Mouse (Mus musculus) kidney, postnatal 0 days (tissue): ENCODE measurements around the gene Ccdc102a. TPM values are rescaled to one million over a fixed set of nuclear protein-coding genes. Genes with fewer than 3 reads are reported as not detected.

Experiments
- ATAC-seq: fragments of 200-750 bp; cut with Nextera tagmentation; replicated peaks from 2 replicates; pipeline ENCODE4 v1.8.0; 2017; ENCODE audit warnings: low read depth, moderate number of reproducible peaks, moderate TSS enrichment, moderate library complexity; ENCODE audit not compliant: low FRiP score
- DNase-seq: peaks from one replicate; pipeline ENCODE4 v3.0.0-alpha.2; 2016; ENCODE audit warnings: low spot score
- H3K27ac ChIP-seq: fragments of 300-500 bp; sonication (generic); 2 replicates; pipeline ENCODE4 v1.5.1; 2014; ENCODE audit warnings: mild to moderate bottlenecking
- H3K27me3 ChIP-seq: fragments of 300-500 bp; sonication (generic); 2 replicates; pipeline ENCODE4 v1.6.1; 2014; ENCODE audit warnings: low read length, mixed read lengths; ENCODE audit not compliant: insufficient read depth
- H3K36me3 ChIP-seq: fragments of 300-500 bp; sonication (generic); 2 replicates; pipeline ENCODE4 v1.6.1; 2014; ENCODE audit warnings: low read length, mixed read lengths; ENCODE audit not compliant: insufficient read depth
- H3K4me1 ChIP-seq: fragments of 300-500 bp; sonication (generic); replicated peaks from 2 replicates; pipeline ENCODE4 v1.6.1; 2014; ENCODE audit warnings: antibody characterized with exemption, low read length, mixed read lengths; ENCODE audit not compliant: insufficient read depth
- H3K4me2 ChIP-seq: fragments of 300-500 bp; sonication (generic); 2 replicates; pipeline ENCODE4 v1.6.1; 2014; ENCODE audit warnings: mild to moderate bottlenecking, low read length, moderate library complexity, mixed read lengths
- H3K4me3 ChIP-seq: fragments of 300-500 bp; sonication (generic); replicated peaks from 2 replicates; pipeline ENCODE4 v1.5.1; 2014; ENCODE audit warnings: low read depth, low read length
- H3K9ac ChIP-seq: fragments of 300-500 bp; sonication (generic); 2 replicates; pipeline ENCODE4 v1.6.1; 2014; ENCODE audit warnings: low read depth, low read length
- H3K9me3 ChIP-seq: fragments of 300-500 bp; sonication (generic); replicated peaks from 2 replicates; pipeline ENCODE4 v1.6.1; 2016; ENCODE audit warnings: low read length, inconsistent platforms, mixed read lengths
- CTCF ChIP-seq: IDR thresholded peaks from 2 replicates; pipeline ENCODE4 v1.5.1; 2016; ENCODE audit warnings: antibody characterized with exemption, low read depth, mild to moderate bottlenecking, moderate library complexity
- WGBS: fragments of 180-500 bp; shearing (Covaris S2); extraction: QIAGEN DNeasy Blood & Tissue Kit; methylation state at CpG from one replicate; pipeline ENCODE4 v1.1.7; 2014; 5-methylcytosine and 5-hydroxymethylcytosine counted together
- polyA plus RNA-seq: library from polyadenylated mRNA; unstranded; fragments of >200 nt; fragmentation: Nextera tagmentation; extraction: Ambion mirVana; gene quantifications from 2 replicates; pipeline ENCODE4 v1.2.1, GENCODE M21; 2015

The Ccdc102a gene
- polyA plus RNA-seq, 1 experiment from 2014 or later = 20.0 TPM

DNA sequence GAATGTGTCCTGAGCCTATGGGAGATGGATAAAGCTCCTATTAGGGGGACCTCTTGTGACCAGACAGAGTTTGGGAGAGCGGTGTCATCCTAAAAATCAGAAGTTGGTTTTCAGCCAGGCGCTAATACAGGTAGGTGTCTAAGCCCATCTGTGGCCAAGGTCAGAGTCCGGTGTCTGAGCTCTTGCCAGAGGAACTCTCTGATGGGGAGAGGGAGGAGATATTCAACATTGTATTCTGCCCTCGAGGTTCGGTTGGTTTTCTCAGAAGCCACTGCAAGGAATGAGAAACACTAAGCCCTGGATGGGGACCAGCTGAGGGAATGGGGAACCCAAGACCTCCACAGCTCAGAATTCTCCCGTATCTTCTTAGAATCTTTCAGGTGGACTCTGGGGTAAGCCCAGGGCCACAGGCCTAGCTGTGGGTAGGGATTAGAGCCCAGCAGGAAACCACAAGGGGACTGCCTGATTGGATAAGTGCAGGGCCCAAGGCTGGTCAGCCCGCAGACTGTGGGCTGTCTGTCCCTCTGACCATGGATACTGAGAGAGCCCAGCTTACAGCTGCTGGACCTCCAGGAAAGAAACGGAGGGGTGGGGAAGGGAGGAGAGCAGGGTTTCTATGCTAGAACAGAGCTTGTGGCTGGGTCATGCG is 1.5 kb downstream of the Ccdc102a start:
- TF ChIP-seq CTCF = no peak
- DNase-seq (no peak), ATAC-seq (no peak)
- WGBS = 49% methylated on average over 9 of the region's 9 CpGs
- H3K27me3 ChIP-seq = no peaks in the 10 kb centered on the region; the same call in 1 of the 2 replicates
- no peaks in the 10 kb centered on the region for H3K9me3 ChIP-seq
- no peak overlapping the region for H3K27ac ChIP-seq
- peaks cover 30% of the 10 kb centered on the region for H3K4me1 ChIP-seq
- H3K4me2 ChIP-seq = peak overlapping the region; percentile 88
- H3K4me3 ChIP-seq = peak overlapping the region; percentile 56
- no peaks in the 10 kb centered on the region for H3K36me3 ChIP-seq
- peak overlapping the region; percentile 1; the same call in 1 of the 2 replicates for H3K9ac ChIP-seq

DNA sequence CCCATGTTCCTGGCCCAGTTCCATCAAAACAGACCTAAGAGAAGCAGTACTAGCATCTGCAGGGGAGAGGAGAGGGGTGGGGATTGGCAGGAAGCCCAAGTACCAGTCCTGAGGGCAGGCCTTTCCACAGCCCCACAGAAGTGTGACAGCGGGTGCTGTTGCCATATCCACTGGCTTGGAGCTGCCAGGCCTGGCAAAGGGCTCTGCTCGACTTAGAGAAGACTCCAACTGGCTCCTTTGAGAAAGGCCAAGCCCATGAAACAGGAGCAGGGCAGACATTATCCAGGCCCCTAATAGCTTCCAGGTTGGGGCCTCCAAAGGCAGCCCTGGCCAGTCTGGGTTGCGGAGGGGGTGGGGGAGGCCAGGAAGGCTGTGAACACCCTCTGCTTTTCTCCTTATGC is 3.2 kb downstream of the Ccdc102a start:
- no peaks in the 10 kb centered on the region; the same call in 1 of the 2 replicates for H3K27me3 ChIP-seq
- TF ChIP-seq CTCF = no peak
- H3K9me3 ChIP-seq = no peaks in the 10 kb centered on the region
- DNase-seq (no peak), ATAC-seq (no peak)
- H3K36me3 ChIP-seq = peaks cover 4% of the 10 kb centered on the region; the same call in 1 of the 2 replicates
- no peak overlapping the region for H3K27ac ChIP-seq
- peaks cover 30% of the 10 kb centered on the region for H3K4me1 ChIP-seq
- H3K4me2 ChIP-seq = no peak overlapping the region
- H3K4me3 ChIP-seq = no peak overlapping the region
- H3K9ac ChIP-seq = no peak overlapping the region
- WGBS = 60% methylated on average over 3 of the region's 3 CpGs

DNA sequence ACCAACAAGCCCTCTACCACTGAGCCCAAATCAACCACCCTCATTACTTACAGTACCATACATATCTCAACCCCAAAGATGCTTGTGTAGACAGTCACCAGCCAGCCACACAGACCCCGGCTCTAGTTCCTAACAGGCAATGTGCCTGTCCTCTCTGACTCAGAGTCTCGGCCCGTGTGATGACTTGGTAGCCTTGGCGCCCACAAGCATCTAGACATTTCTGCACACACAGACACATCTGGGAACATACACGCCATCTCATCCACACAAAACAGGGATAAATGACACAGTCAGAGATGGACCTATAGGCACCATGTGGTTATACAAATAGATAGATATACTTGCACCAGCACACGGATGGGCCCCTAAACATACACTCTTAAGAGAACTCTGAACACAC is 3.6 kb downstream of the Ccdc102a start:
- Histone ChIP-seq H3K4me3 (no peak overlapping the region), H3K9me3 (no peaks in the 10 kb centered on the region), H3K27me3 (no peaks in the 10 kb centered on the region; the same call in 1 of the 2 replicates), H3K27ac (no peak overlapping the region), H3K4me2 (no peak overlapping the region), H3K9ac (no peak overlapping the region), H3K36me3 (peaks cover 4% of the 10 kb centered on the region; the same call in 1 of the 2 replicates), H3K4me1 (peaks cover 30% of the 10 kb centered on the region)
- 88% methylated on average over 6 of the region's 6 CpGs for WGBS
- ATAC-seq (no peak), DNase-seq (no peak)
- no peak for TF ChIP-seq CTCF

DNA sequence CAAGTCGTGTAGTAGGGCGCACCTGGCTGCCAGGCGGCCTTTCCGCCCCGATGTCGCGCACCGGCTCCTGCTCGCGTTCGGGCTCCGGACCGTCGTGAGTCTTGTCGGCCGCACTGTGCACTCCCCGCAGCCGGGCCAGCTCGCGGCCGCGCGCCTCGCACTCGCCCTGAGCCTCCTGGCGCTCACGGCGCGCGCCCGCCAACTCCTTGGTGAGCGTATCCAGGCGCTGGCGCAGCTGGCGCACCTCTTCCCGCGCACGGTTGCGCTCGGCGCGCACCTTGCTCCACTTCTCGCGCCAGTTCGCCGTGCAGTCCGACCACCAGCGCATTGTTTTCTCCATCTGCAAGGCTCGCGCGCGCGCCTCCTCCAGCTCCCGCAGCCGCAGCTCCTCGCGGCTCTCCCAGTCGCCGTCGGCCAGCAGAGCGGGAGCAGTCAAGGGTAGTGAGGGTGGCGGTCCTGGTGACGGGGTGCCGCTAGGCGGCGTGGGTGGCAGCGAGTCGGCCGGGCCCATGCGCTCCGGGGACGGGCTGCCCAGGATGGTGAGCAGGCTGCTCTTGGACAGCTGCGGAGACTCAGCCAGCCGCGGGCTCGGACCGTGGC is 4.7 kb downstream of the Ccdc102a start:
- Histone ChIP-seq H3K27ac (no peak overlapping the region), H3K4me1 (peaks cover 32% of the 10 kb centered on the region), H3K4me3 (peak overlapping the region; percentile 29), H3K4me2 (peak overlapping the region; percentile 57), H3K9me3 (no peaks in the 10 kb centered on the region), H3K27me3 (no peaks in the 10 kb centered on the region), H3K36me3 (peaks cover 4% of the 10 kb centered on the region; the same call in 1 of the 2 replicates), H3K9ac (peak overlapping the region; percentile 42; the same call in 1 of the 2 replicates)
- DNase-seq = peak; percentile 80
- no peak; the same call in 1 of the 2 replicates for ATAC-seq
- peak; percentile 70 for TF ChIP-seq CTCF
- WGBS = 21% methylated on average over 72 of the region's 77 CpGs

DNA sequence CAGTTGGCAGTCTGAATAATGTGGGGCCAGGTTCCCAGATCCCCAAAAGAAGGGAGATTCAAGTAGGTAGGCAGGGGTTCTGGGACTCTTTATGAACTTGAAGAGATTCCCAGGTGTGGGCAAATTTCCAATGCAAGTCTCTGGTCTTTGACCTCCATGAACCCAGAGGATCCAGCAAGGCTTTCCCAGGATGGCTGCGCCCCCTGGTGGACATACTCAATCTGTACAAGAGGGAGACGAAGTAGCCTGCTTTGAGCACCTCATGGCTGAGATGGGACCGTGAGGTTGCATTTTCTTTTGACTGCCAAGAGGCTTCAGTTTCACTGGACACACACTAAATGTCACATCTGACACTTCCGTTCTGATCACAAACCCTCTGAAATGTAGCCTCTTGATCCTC is 9.1 kb downstream of the Ccdc102a start:
- H3K4me3 ChIP-seq = no peak overlapping the region
- no peak overlapping the region for H3K4me2 ChIP-seq
- H3K27me3 ChIP-seq = no peaks in the 10 kb centered on the region
- H3K36me3 ChIP-seq = peaks cover 4% of the 10 kb centered on the region; the same call in 1 of the 2 replicates
- no peaks in the 10 kb centered on the region for H3K9me3 ChIP-seq
- TF ChIP-seq CTCF = peak; percentile 98
- peaks cover 23% of the 10 kb centered on the region for H3K4me1 ChIP-seq
- DNase-seq (peak; percentile 89), ATAC-seq (no peak; the same call in 1 of the 2 replicates)
- H3K27ac ChIP-seq = no peak overlapping the region
- 3% methylated on average over 4 of the region's 4 CpGs for WGBS
- H3K9ac ChIP-seq = no peak overlapping the region

DNA sequence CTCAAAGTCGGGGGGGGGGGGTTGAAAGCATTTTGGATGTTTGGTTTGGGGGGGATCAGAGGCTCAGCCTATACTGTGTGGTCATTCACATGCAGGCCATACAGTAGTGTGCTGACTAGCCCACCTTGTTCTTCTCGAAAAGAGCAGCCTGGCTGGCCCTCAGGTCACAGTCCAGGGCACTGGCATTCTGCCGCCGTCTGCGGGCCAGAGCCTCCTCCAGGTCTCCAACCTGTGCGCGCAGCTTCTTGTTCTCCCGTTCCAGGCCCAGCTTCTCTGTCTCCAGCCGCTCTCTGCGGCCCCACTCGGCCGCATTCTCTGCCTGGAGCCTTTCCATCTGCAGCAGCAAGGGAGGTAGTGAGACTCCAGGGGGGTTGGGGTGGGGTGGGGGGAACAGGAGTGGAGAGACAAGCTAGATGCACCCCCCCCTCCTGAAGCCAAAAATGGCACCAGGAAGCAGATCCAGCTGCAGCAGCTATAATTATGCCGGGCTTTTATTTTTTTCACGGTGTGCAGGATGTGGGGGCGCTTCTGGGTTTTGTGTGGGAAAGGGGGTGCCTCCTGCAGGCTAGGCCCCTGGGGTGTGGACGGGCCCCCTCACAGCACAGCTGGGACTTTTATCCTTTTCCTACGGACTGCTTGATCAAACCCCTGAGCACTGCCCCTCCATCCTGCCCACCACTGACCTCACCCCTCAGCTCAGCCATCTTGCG is 10.2 kb downstream of the Ccdc102a start:
- H3K36me3 ChIP-seq = peaks cover 10% of the 10 kb centered on the region; the same call in 1 of the 2 replicates
- TF ChIP-seq CTCF = no peak
- 0 out of 2 replicates have a peak overlapping the region, but pooled peaks have one; percentile 50 for H3K27ac ChIP-seq
- H3K9ac ChIP-seq = 0 out of 2 replicates have a peak overlapping the region, but pooled peaks have one; percentile 18
- no peak; the same call in 1 of the 2 replicates for ATAC-seq
- 68% methylated on average over 18 of the region's 18 CpGs for WGBS
- no peak overlapping the region for H3K4me3 ChIP-seq
- no peak for DNase-seq
- peaks cover 18% of the 10 kb centered on the region for H3K4me1 ChIP-seq
- H3K4me2 ChIP-seq = no peak overlapping the region
- H3K27me3 ChIP-seq = no peaks in the 10 kb centered on the region
- no peaks in the 10 kb centered on the region for H3K9me3 ChIP-seq
